8 mouse cellular contexts compared by ENCODE assay signal in the genomic region with DNA sequence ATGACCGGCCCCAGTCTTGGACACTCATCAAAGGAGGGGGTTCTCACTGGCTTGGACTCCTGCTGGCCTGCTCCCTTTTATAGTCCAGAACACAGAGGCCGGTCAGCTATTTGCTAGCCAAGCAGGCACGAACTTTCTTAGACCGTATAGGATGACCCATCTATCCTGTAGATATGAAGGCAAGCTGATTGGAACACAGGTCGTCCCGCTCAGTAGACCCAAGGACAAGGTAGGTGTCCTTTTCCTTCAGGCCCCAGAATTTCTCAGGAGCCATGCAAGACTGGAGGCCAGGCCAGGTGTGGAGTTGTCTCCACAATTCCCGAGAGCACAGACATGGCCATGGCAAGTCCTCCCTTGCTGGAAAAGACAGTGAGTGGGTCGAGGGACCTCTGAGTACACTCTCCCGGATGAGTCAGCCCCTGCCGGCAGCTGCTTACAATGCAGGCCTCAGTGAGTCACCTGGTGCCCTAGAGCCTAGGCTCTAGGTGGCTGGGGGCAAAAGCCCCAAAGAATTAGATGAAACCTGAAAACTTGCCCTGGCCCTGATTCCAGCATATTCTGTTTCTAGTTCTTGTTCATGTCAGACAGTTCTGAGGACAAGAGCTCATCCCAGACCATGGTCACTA. TPM values are rescaled to one million over a fixed set of nuclear protein-coding genes. Genes with fewer than 3 reads are reported as not detected.
A peak's percentile ranks its signal among the peaks of the same experiment; 100 is the strongest.
DNase-seq lines count a peak whose midpoint lies in the region; ATAC-seq and TF ChIP-seq lines count a peak whose summit lies in the region.

No protein-coding gene starts in this region.

- peak overlapping the region; percentile 82; the same call in 1 of the 2 replicates for H3K4me2 ChIP-seq in forebrain, embryonic 15.5 days (replicated peaks)
- no peak overlapping the region for H3K4me2 ChIP-seq in myocyte (ENCODE audit: low read depth)

- H3K27me3 ChIP-seq in forebrain, embryonic 15.5 days: no peaks in the 10 kb centered on the region
- peaks cover 35% of the 10 kb centered on the region for H3K27me3 ChIP-seq in myocyte (ENCODE audit: control insufficient read depth, insufficient read depth, insufficient read length)

- H3K9me3 ChIP-seq in forebrain, embryonic 15.5 days: no peaks in the 10 kb centered on the region

- 0 out of 2 replicates have a peak overlapping the region, but pooled peaks have one; percentile 85 for H3K9ac ChIP-seq in forebrain, embryonic 15.5 days (replicated peaks)

- peaks cover 33% of the 10 kb centered on the region for H3K4me1 ChIP-seq in forebrain, embryonic 15.5 days

- no peak for TF ChIP-seq POLR2A in myocyte (IDR thresholded peaks at IDR 0.05; ENCODE audit: insufficient read length, low read depth)

- H3K4me3 ChIP-seq in layer of hippocampus, adult 2 months: peak overlapping the region; percentile 83; the same call in 1 of the 2 replicates
- peak overlapping the region; percentile 93; the same call in 1 of the 2 replicates for H3K4me3 ChIP-seq in forebrain, embryonic 15.5 days
- H3K4me3 ChIP-seq in myocyte: no peak overlapping the region

- peak; percentile 54 for TF ChIP-seq CTCF in layer of hippocampus, adult 2 months (conservative IDR thresholded peaks at IDR 0.05)

- intact Hi-C loops in left cerebral cortex, postnatal 25 days (cut with DNase I): no loop called here

- H3ac ChIP-seq in myocyte (ENCODE audit: control insufficient read depth, insufficient read length): no peak overlapping the region

- peaks cover 21% of the 10 kb centered on the region for H3K36me3 ChIP-seq in forebrain, embryonic 15.5 days
- peaks cover 12% of the 10 kb centered on the region for H3K36me3 ChIP-seq in myocyte (ENCODE audit: control insufficient read depth, insufficient read depth)

- peak overlapping the region; percentile 97 for H3K27ac ChIP-seq in layer of hippocampus, adult 2 months
- H3K27ac ChIP-seq in forebrain, embryonic 15.5 days (replicated peaks): no peak overlapping the region

- no peaks in the 10 kb centered on the region for H3K79me2 ChIP-seq in myocyte (ENCODE audit: control insufficient read depth, insufficient read depth)

- no peak for ATAC-seq in forebrain, embryonic 15.5 days (replicated peaks)

- 16% methylated on average over 10 of the region's 10 CpGs for WGBS in forebrain, embryonic 15.5 days

- no peak for DNase-seq in layer of hippocampus, adult 2 months (ENCODE audit: low spot score in 2 of 2)
- DNase-seq in layer of hippocampus, postnatal 25 days (ENCODE audit: extremely low spot score in 1 of 2, low spot score in 1 of 2): no peak
- DNase-seq in adrenal gland, adult 8-10 months: peak; percentile 47
- no peak for DNase-seq in left cerebral cortex, postnatal 25 days (ENCODE audit: low spot score in 2 of 2)
- no peak for DNase-seq in right cerebral cortex, postnatal 14 days
- no peak for DNase-seq in left cerebral cortex, adult 9 months (ENCODE audit: low spot score in 2 of 2)

TF ChIP-seq in myocyte, 11 proteins besides CTCF, POLR2A, EP300 and RAD21:
- peak in 1 of 3 experiments; percentile 24 for TF ChIP-seq MYOG (IDR thresholded peaks at IDR 0.05; ENCODE audit: control insufficient read depth in 1 of 3, insufficient read depth in 1 of 3, insufficient read length in 2 of 3, low read depth in 2 of 3)
- no peak for TF ChIP-seq TCF12 (IDR thresholded peaks at IDR 0.05; ENCODE audit: insufficient read depth, poor library complexity, severe bottlenecking)
- no peak for TF ChIP-seq MAX (IDR thresholded peaks at IDR 0.05; ENCODE audit: low read depth)
- no peak for TF ChIP-seq CEBPB (IDR thresholded peaks at IDR 0.05; ENCODE audit: insufficient read depth, poor library complexity, severe bottlenecking)
- peak; percentile 8 for TF ChIP-seq POLR2AphosphoS2 (IDR thresholded peaks at IDR 0.05; ENCODE audit: insufficient read length, low read depth)
- TF ChIP-seq MYOD1 (IDR thresholded peaks at IDR 0.05; ENCODE audit: control insufficient read depth in 1 of 3, insufficient read length in 2 of 3, low read depth in 2 of 3): peak in 2 of 3 experiments; percentile 10 to 20
- no peak for TF ChIP-seq TCF3 (IDR thresholded peaks at IDR 0.05; ENCODE audit: insufficient read length, low read depth)
- no peak for TF ChIP-seq USF1 (IDR thresholded peaks at IDR 0.05; ENCODE audit: low read depth)

RNA-seq across cellular contexts. Expression of a gene that starts 1.5 kb away (rescaled TPM):
- total RNA-seq in layer of hippocampus, adult 2 months (2021): 10 to 100 TPM; 91.8 to 96.9 TPM
- 10 to 100 TPM; 75.8 to 82.0 TPM for total RNA-seq in layer of hippocampus, postnatal 25 days (2021)
- 10 to 100 TPM in 3 of 4 experiments, 1 to 10 TPM in 1; 9.5 to 13.8 (median 11.6) TPM for total RNA-seq in adrenal gland, adult 8-10 months (2022)
- 6.2 and 7.6 TPM in 2 replicates for polyA plus RNA-seq in forebrain, embryonic 15.5 days (2015; fragmentation: Nextera tagmentation; extraction: Ambion mirVana)
- polyA plus RNA-seq in myocyte (2012; fragmentation: generic; extraction: Trizol): 0.22 TPM
- total RNA-seq in left cerebral cortex, postnatal 25 days (2021): 10 to 100 TPM; 45.7 to 47.7 TPM

RNA-seq across cellular contexts. Expression of a gene that starts 34.9 kb away (rescaled TPM):
- total RNA-seq in layer of hippocampus, adult 2 months (2021): 100 to 1,000 TPM; 128 to 133 TPM
- 100 to 1,000 TPM; 123 to 130 TPM for total RNA-seq in layer of hippocampus, postnatal 25 days (2021)
- 100 to 1,000 TPM; 115 to 133 (median 124) TPM for total RNA-seq in adrenal gland, adult 8-10 months (2022)
- polyA plus RNA-seq in forebrain, embryonic 15.5 days (2015; fragmentation: Nextera tagmentation; extraction: Ambion mirVana): 40.6 and 41.8 TPM in 2 replicates
- polyA plus RNA-seq in myocyte (2012; fragmentation: generic; extraction: Trizol): 103 TPM
- 100 to 1,000 TPM; 112 to 118 TPM for total RNA-seq in left cerebral cortex, postnatal 25 days (2021)

RNA-seq across cellular contexts. Expression of a gene that starts 37.6 kb away (rescaled TPM):
- under 1 TPM; 0.17 to 0.23 TPM for total RNA-seq in layer of hippocampus, adult 2 months (2021)
- total RNA-seq in layer of hippocampus, postnatal 25 days (2021): under 1 TPM in 1 of 2 experiments, not detected in 1; 0.10 TPM
- under 1 TPM; 0.31 to 0.51 (median 0.48) TPM for total RNA-seq in adrenal gland, adult 8-10 months (2022)
- 0.22 and 0.42 TPM in 2 replicates for polyA plus RNA-seq in forebrain, embryonic 15.5 days (2015; fragmentation: Nextera tagmentation; extraction: Ambion mirVana)
- polyA plus RNA-seq in myocyte (2012; fragmentation: generic; extraction: Trizol): not detected
- under 1 TPM; 0.18 to 0.30 TPM for total RNA-seq in left cerebral cortex, postnatal 25 days (2021)
